Mouse (Mus musculus) naive thymus-derived CD4-positive, alpha-beta T cell, adult 2 months (primary cell): ENCODE data around the gene Gfod1.

Source experiments
- DNase-seq: peaks from one replicate; pipeline ENCODE4 v3.0.0-alpha.2; 2011; ENCODE audit warnings: low read depth

Gfod1 gene

DNA sequence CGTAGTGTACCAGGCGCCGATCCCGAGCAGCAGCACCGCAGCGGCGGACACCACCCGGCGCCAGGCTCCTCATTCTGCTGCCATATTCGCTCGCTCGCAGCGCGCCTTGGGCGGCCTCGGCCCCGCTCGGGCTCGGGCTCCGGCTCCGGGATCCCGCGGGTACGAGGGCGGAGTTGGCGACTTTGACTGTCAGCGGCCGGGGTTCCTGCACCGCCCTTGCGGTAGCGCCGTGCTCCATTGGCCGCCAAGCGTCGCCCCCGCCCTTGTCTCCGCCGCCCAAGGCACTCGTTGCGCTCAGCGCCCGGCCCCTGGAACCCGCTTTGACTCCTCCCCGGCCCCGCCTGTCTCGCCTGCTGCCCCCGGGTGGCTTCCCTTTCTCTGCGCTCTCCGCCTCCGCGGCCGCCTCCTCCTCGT, at the start of gene Gfod1:
Gfod1 (minus strand) TSS at position 155 of the 414 bp plus-strand sequence.
- DNase-seq, result peak; percentile 94

DNA sequence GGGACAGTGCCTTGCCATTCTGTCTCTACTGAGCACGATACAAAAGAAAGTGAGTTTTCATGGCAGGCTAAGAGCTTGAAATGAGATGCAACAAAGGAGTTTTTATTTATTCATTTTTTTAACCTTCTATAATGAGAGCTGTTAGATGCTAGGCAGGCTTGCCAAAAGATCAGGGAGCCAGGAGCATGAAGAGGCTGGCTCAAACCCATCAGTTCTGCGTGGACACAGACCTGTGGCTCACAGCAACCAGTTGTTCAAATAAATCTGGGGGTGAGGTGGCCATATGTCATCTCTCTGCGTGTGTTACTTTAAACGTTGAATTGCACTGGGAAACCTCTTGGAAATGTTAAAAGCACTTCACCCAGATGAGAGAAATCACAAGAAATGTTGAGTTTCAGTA, 49.4 kb upstream of the Gfod1 start:
- DNase-seq, result no peak

DNA sequence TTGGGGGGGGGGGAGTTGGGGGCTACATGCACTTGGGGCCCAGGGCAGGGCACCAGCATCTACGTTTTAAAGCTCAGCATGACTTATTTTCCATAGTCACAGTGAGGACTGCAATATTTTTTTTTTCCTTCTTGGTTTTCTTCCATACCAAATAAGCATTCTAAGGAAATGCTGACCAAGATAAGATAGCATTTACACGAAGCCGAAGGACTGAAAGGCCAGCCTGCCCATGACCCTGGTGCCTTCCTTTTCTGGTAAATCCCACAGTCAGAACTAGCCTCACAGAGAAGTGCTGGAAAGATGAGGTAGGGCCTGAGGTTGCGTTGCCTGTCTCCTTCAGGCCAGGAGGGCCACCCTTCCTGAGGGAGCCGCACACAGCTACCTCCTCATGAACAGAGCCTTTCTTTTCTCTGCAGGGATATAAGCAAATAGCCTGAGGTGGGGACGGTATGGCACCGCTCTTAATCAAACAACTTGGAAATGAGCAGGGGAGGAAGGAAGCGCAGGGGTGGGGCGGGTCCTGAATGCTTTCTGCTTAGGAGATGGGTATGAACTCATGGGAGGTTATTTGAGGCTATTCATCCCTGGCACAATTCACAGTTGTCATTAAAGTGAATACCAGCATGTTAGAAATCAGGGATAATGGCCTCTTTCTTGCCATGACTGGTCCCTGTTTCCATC, 46.7 kb upstream of the Gfod1 start:
- DNase-seq, result no peak

DNA sequence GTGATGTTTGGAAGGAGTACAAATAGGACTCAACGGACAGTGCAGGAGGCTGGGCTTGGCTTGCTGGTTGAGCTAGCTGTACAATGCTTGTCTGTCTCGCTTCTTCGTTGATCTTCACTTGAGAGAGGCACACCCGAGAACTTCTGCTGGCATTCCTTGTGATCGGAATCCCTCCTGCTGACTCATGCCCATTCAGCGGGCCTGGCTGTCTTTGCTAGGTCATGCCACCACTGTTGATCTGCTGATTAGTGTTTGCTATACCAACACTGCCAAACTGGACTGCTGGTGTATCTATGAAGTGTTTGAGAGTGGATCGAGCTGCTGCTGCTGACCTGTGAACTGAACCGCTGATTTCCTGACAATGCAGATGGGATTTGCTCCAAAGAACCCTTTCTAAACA, 45.4 kb upstream of the Gfod1 start:
- DNase-seq, result no peak

DNA sequence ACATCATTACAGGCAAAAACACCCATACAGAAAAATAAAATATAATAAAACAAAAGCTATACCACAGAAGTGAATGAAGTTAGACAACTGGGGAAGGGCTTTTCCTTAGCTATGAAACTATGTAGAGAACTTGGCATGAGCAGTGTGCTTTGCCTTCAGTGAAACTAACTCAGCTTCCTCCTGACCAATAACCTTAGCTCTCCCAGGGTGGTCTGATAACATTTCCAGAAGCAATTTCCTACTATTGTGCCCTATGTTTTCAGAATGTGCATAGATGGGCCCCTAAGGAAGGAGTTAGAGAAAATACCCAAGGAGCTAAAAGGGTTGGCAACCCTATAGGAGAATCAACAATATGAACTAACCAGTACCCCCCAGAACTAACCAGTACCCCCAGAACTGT, 42.9 kb upstream of the Gfod1 start:
- DNase-seq, result no peak

DNA sequence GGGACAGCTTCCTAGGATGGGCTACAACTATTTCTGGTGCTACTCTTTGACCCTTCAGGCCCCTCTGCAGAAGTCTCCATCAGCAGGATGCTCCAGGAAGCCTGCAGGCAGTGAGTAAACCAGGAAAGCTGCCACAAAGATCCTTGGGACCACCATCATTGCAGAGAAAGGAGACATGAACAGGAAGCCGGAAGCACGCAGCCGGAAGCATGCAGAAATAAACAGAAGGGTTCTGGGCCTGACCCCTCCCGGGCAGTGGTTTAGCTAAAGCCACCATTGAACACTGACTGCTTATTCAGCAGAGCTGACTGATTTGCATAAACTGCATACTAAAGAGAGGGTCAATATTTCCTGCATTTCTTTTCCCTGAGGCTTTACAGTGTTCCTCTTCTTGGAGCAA, 34.7 kb upstream of the Gfod1 start:
- DNase-seq, result no peak

DNA sequence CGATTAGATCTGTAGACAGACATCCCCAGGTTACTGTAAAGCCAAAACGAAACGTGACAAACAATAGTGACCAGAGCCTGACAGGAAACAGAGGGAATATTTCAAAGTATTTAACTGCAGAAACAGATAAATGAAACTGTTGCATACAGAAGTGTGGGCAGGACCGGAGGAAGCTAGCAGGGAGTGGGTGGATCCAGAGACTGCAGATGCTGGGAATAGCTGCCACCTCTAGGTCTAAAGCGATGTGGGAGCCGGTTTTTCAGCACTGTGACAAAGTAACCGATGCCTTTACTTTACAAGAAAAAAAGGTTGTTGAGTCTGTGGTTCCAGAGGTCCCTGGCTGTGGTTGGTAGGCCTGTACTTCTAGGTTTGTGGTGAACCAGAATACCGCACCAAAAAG, 34.0 kb upstream of the Gfod1 start:
- no peak for DNase-seq

DNA sequence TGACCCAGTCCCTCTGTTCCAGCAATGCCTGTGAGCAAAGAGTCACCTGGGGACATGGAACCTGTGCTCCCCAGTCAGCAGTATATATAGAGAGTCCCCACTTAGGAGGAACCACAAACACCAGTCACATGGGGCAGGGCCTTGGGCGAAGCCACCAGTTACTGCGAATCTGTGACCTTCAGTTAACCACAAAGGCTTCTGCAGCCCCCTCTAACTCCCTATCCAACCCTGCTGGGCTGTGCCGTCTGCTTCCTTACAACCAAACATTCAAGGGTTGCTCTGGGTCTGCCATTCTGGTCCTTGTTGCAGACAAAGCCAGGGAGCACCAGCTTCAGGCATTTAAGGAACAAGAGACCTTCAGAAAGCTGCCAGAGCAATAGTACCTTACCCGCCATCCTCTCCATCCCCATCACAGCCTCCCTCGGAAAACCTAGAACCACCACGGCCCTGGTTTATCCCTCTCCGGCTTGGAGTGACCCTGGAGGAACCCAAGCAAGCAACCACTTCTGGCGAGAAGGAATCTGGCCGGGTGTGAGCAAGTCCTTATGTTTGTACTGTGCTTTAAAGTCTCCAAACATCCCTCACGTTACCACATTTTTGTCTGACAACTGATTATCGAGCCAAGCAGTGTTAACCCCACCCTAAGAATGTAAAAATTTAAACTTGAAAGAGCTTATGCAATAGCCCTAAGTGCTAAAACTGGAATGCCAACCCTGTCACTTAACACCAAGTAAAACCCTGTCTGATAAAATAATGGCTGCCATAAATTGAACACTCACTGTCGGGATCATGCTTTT, 32.7 kb upstream of the Gfod1 start:
- no peak for DNase-seq

DNA sequence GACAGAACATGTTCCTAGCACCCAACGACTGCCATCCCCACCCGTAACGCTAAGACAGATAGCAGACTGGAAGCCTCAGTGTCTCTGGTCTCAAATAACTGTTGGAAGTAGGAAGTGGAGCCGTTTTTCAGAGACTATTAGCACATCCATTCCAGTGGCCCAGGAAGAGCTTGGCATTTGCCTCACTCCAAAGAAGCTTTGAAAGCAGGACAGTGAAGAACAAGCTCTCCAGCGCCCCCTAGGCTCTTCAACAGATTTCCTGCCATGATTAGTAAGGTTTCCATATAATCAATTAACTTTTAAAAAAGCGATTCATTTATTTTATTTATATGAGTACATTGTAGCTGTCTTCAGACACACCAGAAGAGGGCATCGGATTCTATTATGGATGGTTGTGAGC, 28.6 kb upstream of the Gfod1 start:
- peak; percentile 65 for DNase-seq

DNA sequence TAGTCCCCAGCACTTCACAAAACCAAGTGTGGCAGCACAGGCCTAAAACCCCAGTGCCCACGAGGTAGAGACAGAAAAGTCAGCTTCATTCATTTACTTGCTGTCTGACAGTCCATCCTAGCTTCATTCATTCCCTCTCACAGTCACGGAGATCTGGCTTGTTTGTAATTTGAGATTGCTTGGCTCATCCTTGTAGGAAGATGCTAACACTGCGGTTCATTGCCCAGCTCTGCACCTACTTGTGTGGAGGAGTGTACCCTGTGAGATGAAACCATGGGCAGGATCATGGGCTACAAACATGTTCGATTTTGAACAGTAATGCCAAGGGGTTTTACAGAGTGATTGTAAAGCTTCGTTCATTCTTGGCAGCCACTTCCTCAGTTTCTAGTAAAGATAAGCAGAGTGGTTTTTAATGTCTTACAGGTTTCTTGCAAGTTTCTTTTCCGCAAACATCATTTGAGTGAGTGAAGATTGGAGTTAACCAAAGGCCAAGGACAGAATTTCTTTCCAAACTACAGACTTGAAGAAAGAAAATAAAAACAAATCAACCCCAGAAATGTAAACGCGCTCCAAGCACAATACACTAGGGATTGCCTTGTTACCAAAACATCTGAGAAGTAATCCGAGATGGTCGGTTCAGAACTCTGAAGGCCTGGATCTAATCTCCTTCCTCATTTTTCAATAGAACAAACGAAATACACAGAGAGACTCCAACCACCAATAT, 27.9 kb upstream of the Gfod1 start:
- DNase-seq, result no peak

DNA sequence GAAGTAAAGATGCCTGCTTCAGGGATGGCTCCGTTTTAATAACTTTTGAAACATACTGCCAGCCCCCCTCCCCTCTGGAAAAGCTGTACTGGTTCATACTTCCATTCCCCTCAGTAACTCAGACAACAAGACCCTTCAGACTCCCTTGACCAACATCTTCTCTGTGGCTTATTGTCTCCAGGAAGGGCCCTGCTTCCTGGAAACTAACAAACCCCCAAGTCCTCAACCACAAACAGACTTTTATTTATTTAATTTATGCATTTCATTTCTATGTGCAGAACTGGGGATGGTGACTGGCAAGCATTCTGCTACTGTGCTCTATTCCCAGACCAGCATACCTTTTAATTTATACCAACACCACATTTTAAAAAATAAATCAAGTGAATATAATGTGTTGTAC, 21.5 kb upstream of the Gfod1 start:
- DNase-seq, result no peak

DNA sequence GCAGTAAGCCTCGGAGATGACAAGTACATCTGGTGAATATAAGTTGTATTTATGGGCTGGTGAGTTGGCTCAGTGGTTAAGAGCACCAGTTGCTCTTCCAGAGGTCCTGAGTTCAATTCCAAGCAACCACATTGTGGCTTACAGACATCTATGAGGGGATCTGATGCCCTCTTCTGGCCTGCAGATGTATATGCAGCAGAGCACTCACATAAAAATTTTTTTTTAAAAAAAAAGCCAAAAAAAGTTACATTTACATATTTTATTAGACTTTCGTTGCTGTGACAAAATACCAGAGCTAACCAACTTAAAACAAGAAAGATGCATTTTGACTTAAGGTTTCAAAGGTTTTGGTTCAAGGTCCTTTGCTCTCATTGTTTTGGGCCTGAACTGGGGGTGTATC, 17.5 kb upstream of the Gfod1 start:
- peak; percentile 45 for DNase-seq

DNA sequence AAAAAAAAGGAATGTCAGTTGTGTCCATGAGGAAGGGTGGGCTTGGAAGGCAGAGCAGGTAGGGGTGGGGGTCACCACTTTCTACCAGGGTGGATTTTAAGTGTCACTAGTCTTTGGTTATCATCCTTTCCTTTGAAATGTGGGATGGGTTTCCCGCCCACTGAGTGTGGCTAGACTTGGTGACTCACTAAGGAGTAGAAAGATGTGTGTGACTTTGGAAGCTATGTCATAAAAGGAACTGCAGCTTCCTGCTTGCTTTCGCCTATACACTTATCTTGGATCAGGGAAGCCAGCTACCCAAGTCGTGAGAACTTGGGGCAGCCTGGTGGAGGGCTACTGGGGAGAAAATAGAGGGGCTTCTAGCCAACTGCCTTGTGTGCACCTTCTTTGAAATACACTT, 15.4 kb upstream of the Gfod1 start:
- no peak for DNase-seq

DNA sequence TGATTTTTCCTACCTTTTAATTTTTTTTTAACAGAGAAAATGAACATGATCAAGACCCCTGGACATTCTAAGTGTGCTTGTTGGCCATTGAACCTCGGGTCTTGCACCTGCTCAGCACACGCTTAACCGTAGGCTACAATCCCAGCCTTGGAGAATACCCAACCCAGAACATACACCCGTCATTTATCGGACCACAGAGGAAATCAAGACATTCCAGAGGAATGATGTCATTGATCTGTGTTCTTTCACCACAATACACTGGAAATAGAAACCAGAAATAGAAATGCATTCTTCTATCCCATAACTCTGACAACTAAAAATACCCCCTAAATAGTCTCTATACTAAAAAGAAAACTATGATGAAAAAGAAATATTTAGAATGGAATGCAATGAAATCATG, 13.4 kb upstream of the Gfod1 start:
- DNase-seq, result no peak

DNA sequence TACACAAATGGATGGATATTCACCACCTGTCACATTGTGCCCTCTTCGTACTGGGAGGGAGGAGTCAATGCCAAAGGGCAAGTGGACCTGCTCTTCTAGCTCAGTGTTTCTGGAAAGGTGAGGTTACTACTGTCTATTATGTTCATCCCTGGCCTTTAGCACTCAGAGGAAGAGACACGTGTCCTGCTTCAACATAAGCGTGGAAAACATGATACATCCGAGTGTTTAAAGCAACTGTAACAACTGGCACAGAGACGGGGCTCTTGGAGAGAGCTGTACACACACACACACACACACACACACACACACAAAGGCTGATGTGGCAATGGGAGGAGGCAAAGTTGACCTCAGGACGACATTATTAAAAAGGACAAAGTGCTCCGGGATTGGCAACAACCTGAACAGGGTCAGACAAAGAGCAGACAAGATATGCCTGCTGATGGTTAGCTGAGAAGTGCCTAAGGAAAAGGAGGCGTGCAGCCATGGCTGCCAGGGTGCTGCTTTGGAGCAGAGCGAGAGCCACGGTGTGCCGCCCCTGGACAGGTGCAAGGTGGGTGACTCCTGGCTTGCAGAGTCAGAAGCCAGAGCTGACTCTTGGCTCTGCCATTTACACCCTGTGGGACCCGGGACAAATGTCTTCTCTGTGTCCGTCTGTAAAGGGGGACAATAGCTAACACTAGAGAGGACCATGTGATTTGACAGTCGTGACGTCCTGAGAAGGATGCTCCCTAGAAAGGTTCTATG, 1.4 kb upstream of the Gfod1 start:
- no peak for DNase-seq

DNA sequence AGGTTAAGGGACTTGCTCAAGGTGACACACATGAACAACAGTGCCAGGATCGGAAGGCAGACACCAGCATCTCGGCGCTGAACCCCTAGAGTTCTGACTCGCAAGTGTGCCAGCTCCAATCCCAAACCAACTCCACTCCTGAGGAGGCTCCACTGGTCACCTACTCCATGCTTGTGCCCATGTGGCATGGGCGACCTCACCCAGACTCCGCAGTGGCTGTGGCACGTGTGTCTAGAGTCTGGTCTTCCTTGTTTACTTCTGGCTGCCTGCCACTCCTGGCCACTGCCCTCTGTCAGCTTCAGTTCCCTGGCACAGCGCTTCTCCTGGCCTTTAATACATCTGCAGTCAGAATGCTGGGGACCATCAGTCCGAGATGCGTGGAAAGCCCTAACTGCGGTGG, 728 bp upstream of the Gfod1 start:
- DNase-seq, result no peak

DNA sequence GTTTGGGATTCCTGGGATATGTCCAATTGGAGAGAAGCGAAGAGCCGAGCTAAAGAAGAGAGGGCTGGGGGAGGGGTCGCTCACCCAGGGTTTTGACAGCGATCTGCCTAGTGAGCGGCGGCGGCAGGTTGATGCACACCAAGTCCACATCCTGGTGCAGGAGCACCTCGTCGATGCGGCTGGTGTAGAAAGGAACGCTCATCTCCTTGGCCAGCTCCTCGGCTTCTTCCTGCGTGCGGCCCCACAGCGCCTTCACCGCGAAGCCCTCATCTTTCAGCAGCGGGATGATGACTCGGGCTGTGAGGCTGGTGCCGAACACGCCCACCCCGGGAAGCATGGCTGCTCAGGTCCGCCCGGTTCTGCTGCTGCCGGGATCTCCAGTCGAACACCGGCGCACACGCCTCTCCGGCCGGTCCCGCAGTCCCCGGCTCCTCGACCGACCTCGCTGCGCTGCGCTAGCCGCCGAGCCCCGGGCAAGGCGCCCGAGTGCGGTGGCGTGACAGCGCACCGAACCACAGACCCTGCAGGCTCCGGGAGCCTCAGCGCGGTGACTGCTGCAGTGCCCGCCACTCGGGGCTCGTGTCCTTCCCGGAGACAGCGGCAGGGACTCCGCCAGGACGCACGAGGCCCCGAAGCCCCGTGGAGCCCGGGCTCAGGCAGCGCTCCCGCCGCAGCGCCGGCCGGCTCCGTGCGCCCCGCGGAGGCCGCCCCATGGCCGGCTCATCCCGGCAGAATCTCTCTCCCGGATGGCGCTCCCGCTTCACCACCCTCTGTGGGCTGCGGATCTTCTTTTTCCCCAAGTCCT, 609 bp downstream of the Gfod1 start:
- DNase-seq, result peak; percentile 71

DNA sequence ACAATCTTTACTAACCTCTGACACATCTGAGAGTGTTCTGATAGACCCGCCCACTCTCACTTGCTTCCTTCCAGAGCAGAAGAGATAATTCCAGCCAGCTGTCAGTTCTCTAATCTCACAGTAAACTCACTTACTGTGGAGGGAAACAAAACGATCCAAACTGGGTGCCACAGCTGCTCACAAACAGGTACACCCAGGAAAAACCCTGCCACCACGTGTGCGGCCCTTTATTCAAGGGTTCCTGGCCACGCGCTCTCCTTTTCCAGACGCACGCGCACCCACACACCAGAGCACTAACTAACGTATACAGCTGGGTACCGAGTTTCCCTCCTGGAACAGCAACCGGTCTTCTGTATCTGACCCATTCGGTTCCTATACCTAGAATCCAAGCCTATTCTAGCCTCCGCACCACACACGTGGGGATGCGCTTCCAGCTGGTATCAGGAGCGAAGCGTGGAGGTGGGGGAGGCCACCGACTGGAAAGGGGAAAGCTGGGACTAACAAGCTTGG, 1.3 kb downstream of the Gfod1 start:
- DNase-seq, result peak; percentile 54

DNA sequence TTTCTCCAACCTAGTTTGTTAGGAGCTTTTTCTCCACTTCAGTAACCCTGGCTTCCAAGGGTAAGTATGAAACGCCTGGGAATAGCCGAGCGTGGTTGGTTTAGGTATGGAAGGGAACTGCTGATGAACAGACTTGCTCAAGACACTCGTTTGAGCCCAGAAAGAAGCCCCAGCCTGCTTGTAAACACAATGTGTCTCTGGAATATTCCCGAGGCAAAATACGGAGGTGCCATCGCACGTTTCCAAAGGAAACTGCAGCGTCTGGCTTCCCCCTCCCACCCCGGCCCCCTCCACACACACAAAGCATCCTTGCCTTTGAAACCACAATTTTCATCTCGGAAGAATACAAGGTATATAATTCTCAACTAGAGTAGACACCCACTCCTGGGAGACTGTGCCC, 1.7 kb downstream of the Gfod1 start:
- DNase-seq, result no peak

DNA sequence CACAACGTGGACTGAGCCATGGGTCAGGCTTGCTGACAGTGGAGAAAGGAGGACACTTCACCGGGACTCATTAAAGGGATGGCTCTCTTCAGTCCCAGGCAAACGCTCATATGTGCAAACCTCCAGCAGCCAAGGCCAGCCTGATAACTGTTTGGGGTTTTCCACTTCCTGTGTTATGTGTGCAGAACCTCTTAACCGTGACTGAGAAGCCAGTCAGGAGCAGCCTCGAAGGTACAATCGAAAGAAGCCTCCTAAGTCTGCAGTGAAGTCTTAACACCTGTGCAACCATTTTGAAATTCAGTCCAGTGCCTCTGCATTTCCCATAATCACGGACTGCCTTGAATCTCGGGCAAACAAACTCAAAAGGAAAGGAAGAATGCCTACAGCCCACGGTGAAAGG, 3.1 kb downstream of the Gfod1 start:
- DNase-seq, result peak; percentile 67

DNA sequence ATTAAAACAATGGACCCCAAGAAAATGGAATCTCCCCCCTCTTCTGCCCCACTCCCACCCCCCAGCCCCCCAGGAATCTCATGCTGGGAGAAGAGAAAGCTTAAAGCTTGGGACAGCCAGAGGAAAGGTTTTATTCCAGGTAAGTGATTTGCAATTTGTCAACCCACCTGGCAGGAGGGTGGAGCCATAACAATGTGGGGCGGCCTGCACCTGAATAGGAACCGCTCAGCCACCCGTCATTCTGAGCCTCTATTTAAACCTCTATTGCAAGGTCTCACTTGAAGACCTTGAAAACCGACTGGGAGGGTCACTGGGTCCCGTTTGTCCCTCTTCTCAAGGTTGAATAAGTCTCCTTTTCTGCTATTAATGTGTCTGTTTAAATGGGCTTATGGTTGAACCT, 3.6 kb downstream of the Gfod1 start:
- no peak for DNase-seq
